Mouse (Mus musculus): ENCODE results near the gene Gm2916. TPM values are rescaled to one million over a fixed set of nuclear protein-coding genes. Genes with fewer than 3 reads are reported as not detected.

Gene Gm2916
- polyA plus RNA-seq (2015; fragmentation: Nextera tagmentation; extraction: Ambion mirVana) = not detected in 2 replicates

GRCm38 (mm10) chr14:3883872-3884271, at the start of gene Gm2916:
Gene Gm2916, plus strand, starts transcription at chr14:3884172.

GRCm38 (mm10) chr14:3845945-3846344, 38.0 kb upstream of the Gm2916 start, which contains the start of gene Gm3033:
Gene Gm3033, plus strand, starts transcription at chr14:3846245.

GRCm38 (mm10) chr14:3931456-3931855, 47.5 kb downstream of the Gm2916 start, which contains the start of gene Gm3029:
Gene Gm3029, plus strand, starts transcription at chr14:3931756.

GRCm38 (mm10) chr14:3963247-3963646, 79.3 kb downstream of the Gm2916 start, which contains the start of gene Gm3095:
Gene Gm3095, plus strand, starts transcription at chr14:3963547.

Other genes with a start within 250 kb of the Gm2916 start
- not detected in 2 replicates for gene Gm3012, start 249.7 kb upstream of the Gm2916 start, polyA plus RNA-seq (2015; fragmentation: Nextera tagmentation; extraction: Ambion mirVana)
- gene Gm3020, start 232.1 kb upstream of the Gm2916 start, polyA plus RNA-seq (2015; fragmentation: Nextera tagmentation; extraction: Ambion mirVana) = 19.3 and 21.4 TPM in 2 replicates
- gene Gm3043, start 195.4 kb upstream of the Gm2916 start, polyA plus RNA-seq (2015; fragmentation: Nextera tagmentation; extraction: Ambion mirVana) = not detected in 2 replicates
- 4.1 and 6.6 TPM in 2 replicates for gene Gm3002, start 74.1 kb upstream of the Gm2916 start, polyA plus RNA-seq (2015; fragmentation: Nextera tagmentation; extraction: Ambion mirVana)
- gene Gm3033, start 37.9 kb upstream of the Gm2916 start, polyA plus RNA-seq (2015; fragmentation: Nextera tagmentation; extraction: Ambion mirVana) = not detected in 2 replicates
- not detected in 2 replicates for gene Gm3029, start 47.6 kb downstream of the Gm2916 start, polyA plus RNA-seq (2015; fragmentation: Nextera tagmentation; extraction: Ambion mirVana)
- 1.6 and 2.2 TPM in 2 replicates for gene Gm3095, start 79.4 kb downstream of the Gm2916 start, polyA plus RNA-seq (2015; fragmentation: Nextera tagmentation; extraction: Ambion mirVana)
- not detected in 2 replicates for gene Gm3099, start 114.2 kb downstream of the Gm2916 start, polyA plus RNA-seq (2015; fragmentation: Nextera tagmentation; extraction: Ambion mirVana)
- 2.2 and 4.6 TPM in 2 replicates for gene Gm5796, start 139.8 kb downstream of the Gm2916 start, polyA plus RNA-seq (2015; fragmentation: Nextera tagmentation; extraction: Ambion mirVana)
- not detected in 2 replicates for gene Gm3115, start 199.9 kb downstream of the Gm2916 start, polyA plus RNA-seq (2015; fragmentation: Nextera tagmentation; extraction: Ambion mirVana)
- 3.8 and 4.1 TPM in 2 replicates for gene Gm8108, start 226.4 kb downstream of the Gm2916 start, polyA plus RNA-seq (2015; fragmentation: Nextera tagmentation; extraction: Ambion mirVana)